Mouse (Mus musculus): ENCODE measurements at regions not wholly inside any gene's neighbourhood (a gene's known extent, or its start where the extent isn't known, plus 50 kb on each side); places are given as distances from the start of the nearest gene placed in this dataset.

DNA sequence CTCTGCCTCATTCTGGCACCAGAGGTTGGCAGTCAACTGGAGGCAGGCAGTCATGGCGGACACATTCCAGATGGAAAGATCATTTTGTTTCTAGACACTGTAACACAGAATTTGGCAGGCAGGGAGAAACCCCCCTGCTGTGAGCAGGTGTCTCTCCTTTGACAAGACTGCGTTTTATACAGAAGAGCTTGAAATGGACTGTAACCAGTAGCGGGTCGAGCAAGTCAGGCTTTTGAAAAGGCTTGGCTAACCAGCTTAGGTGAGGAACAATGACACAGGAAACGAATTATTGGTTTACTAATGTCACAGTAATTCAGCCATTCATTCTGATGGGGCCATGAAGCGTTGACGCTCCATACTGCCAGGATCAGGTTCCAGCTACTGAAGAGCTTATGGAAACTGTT is 275.3 kb upstream of the Slc24a5 start:
- TF ChIP-seq E2F4 (IDR thresholded peaks at IDR 0.05; ENCODE audit: borderline replicate concordance, low read depth, low read length) (no peak), CTCF (IDR thresholded peaks at IDR 0.05 in 2 of 3, conservative IDR thresholded peaks at IDR 0.05 in 1 of 3; ENCODE audit: control insufficient read depth in 1 of 3, insufficient read depth in 1 of 3, low read depth in 2 of 3, low read length in 3 of 3, poor library complexity in 1 of 3, severe bottlenecking in 1 of 3) (no peak), POLR2A (IDR thresholded peaks at IDR 0.05; ENCODE audit: control insufficient read depth in 1 of 2, insufficient read depth in 1 of 2, low read depth in 1 of 2, low read length in 2 of 2, poor library complexity in 1 of 2) (no peak), MYB (IDR thresholded peaks at IDR 0.05; ENCODE audit: low read depth, low read length) (no peak), MAZ (IDR thresholded peaks at IDR 0.05; ENCODE audit: low read depth, low read length) (no peak), MXI1 (IDR thresholded peaks at IDR 0.05; ENCODE audit: low read depth, low read length) (no peak)
